In genomic region chr8:120307103-120307502, GRCm38 (mm10) we compare ENCODE assay signal across 8 mouse cellular contexts.
DNase-seq lines count a peak whose midpoint lies in the region; ATAC-seq lines count a peak whose summit lies in the region.

No protein-coding gene starts in this region.

- peak overlapping the region; percentile 21; the same call in 1 of the 2 replicates for H3K9ac ChIP-seq in heart, embryonic 14.5 days (ENCODE audit: low read length)
- H3K9ac ChIP-seq in embryonic facial prominence, embryonic 12.5 days, result no peak overlapping the region
- no peak overlapping the region for H3K9ac ChIP-seq in kidney, embryonic 15.5 days

- no peak overlapping the region for H3K4me3 ChIP-seq in heart, embryonic 14.5 days (ENCODE audit: control insufficient read depth in 1 of 2, insufficient read depth in 1 of 2, low read depth in 1 of 2, low read length in 2 of 2)
- no peak overlapping the region for H3K4me3 ChIP-seq in embryonic facial prominence, embryonic 12.5 days
- no peak overlapping the region for H3K4me3 ChIP-seq in limb, embryonic 10.5 days
- H3K4me3 ChIP-seq in kidney, embryonic 15.5 days (replicated peaks), result no peak overlapping the region

- no peak for DNase-seq in heart, adult 11 months
- peak; percentile 68 for DNase-seq in limb, embryonic 10.5 days (ENCODE audit: low spot score)
- peak; percentile 82 for DNase-seq in retina, postnatal 1 day
- DNase-seq in ovary, adult 18-20 months (ENCODE audit: low spot score), result no peak
- DNase-seq in layer of hippocampus, adult 11-12 months (ENCODE audit: low spot score), result no peak

- H3K9me3 ChIP-seq in heart, embryonic 14.5 days (ENCODE audit: control insufficient read depth, low read length), result no peaks in the 10 kb centered on the region
- no peaks in the 10 kb centered on the region for H3K9me3 ChIP-seq in embryonic facial prominence, embryonic 12.5 days
- no peaks in the 10 kb centered on the region for H3K9me3 ChIP-seq in limb, embryonic 10.5 days (replicated peaks)
- no peaks in the 10 kb centered on the region for H3K9me3 ChIP-seq in kidney, embryonic 15.5 days (replicated peaks)

- no peaks in the 10 kb centered on the region for H3K36me3 ChIP-seq in heart, embryonic 14.5 days (ENCODE audit: control insufficient read depth, insufficient read depth, low read length)
- no peaks in the 10 kb centered on the region for H3K36me3 ChIP-seq in embryonic facial prominence, embryonic 12.5 days
- no peaks in the 10 kb centered on the region for H3K36me3 ChIP-seq in limb, embryonic 10.5 days
- H3K36me3 ChIP-seq in kidney, embryonic 15.5 days, result no peaks in the 10 kb centered on the region

- H3K4me2 ChIP-seq in heart, embryonic 14.5 days (ENCODE audit: low read length), result peak overlapping the region; percentile 41
- H3K4me2 ChIP-seq in embryonic facial prominence, embryonic 12.5 days (replicated peaks), result no peak overlapping the region
- no peak overlapping the region for H3K4me2 ChIP-seq in kidney, embryonic 15.5 days

- no peak overlapping the region for H3K27ac ChIP-seq in heart, embryonic 14.5 days (replicated peaks in 1 of 2; ENCODE audit: control insufficient read depth in 1 of 2, insufficient read depth in 1 of 2, low read depth in 2 of 2, low read length in 2 of 2)
- peak overlapping the region; percentile 43; the same call in 1 of the 2 replicates for H3K27ac ChIP-seq in embryonic facial prominence, embryonic 12.5 days
- H3K27ac ChIP-seq in limb, embryonic 10.5 days, result peak overlapping the region; percentile 3; the same call in 1 of the 2 replicates
- no peak overlapping the region for H3K27ac ChIP-seq in kidney, embryonic 15.5 days

- no peak for ATAC-seq in heart, embryonic 14.5 days (ENCODE audit: insufficient number of reproducible peaks, insufficient read depth, low FRiP score, low read depth)
- peak; percentile 29; the same call in 1 of the 2 replicates for ATAC-seq in embryonic facial prominence, embryonic 12.5 days (ENCODE audit: insufficient number of reproducible peaks, insufficient read depth, low FRiP score, low TSS enrichment)
- ATAC-seq in kidney, embryonic 15.5 days (replicated peaks; ENCODE audit: low FRiP score), result no peak

- peaks cover 13% of the 10 kb centered on the region for H3K27me3 ChIP-seq in heart, embryonic 14.5 days (ENCODE audit: control insufficient read depth, insufficient read depth, low read length)
- 0 out of 2 replicates have a peak, but pooled peaks cover 4% of the 10 kb centered on the region for H3K27me3 ChIP-seq in embryonic facial prominence, embryonic 12.5 days
- peaks cover 55% of the 10 kb centered on the region for H3K27me3 ChIP-seq in limb, embryonic 10.5 days (ENCODE audit: low read depth, poor library complexity, severe bottlenecking)
- 0 out of 2 replicates have a peak, but pooled peaks cover 2% of the 10 kb centered on the region for H3K27me3 ChIP-seq in kidney, embryonic 15.5 days

- WGBS in heart, embryonic 14.5 days, result 9% methylated on average over 16 of the region's 16 CpGs
- 7% methylated on average over 16 of the region's 16 CpGs for WGBS in embryonic facial prominence, embryonic 12.5 days
- 4% methylated on average over 16 of the region's 16 CpGs for WGBS in limb, embryonic 10.5 days
- WGBS in kidney, embryonic 15.5 days, result 19% methylated on average over 16 of the region's 16 CpGs

- peaks cover 13 to 25% of the 10 kb centered on the region in 2 experiments; a peak in 3 of 4 replicates for H3K4me1 ChIP-seq in heart, embryonic 14.5 days (ENCODE audit: control insufficient read depth in 2 of 2, insufficient read depth in 2 of 2, low read length in 2 of 2)
- peaks cover 61% of the 10 kb centered on the region for H3K4me1 ChIP-seq in embryonic facial prominence, embryonic 12.5 days
- peaks cover 91% of the 10 kb centered on the region for H3K4me1 ChIP-seq in limb, embryonic 10.5 days
- H3K4me1 ChIP-seq in kidney, embryonic 15.5 days, result peaks cover 44% of the 10 kb centered on the region

Comparison
In these comparisons a context has a peak if more than half of its experiments do, and no peak if none do; other contexts are left out.
1. H3K27ac ChIP-seq: peak in embryonic facial prominence, embryonic 12.5 days (single experiment) and limb, embryonic 10.5 days (single experiment); none in heart, embryonic 14.5 days (0 of 2) and kidney, embryonic 15.5 days (single experiment).
2. DNase-seq: peak in limb, embryonic 10.5 days (single experiment) and retina, postnatal 1 day (single experiment); none in heart, adult 11 months (single experiment), ovary, adult 18-20 months (single experiment) and layer of hippocampus, adult 11-12 months (single experiment).